Mouse (Mus musculus) T-cell, adult 2 months (primary cell): ENCODE measurements around the gene Wnt16.
A peak's percentile ranks its signal among the peaks of the same experiment; 100 is the strongest.

Experiments used
- DNase-seq: peaks from one replicate; pipeline ENCODE4 v3.0.0; 2022; ENCODE audit warnings: low spot score

The Wnt16 gene

DNA sequence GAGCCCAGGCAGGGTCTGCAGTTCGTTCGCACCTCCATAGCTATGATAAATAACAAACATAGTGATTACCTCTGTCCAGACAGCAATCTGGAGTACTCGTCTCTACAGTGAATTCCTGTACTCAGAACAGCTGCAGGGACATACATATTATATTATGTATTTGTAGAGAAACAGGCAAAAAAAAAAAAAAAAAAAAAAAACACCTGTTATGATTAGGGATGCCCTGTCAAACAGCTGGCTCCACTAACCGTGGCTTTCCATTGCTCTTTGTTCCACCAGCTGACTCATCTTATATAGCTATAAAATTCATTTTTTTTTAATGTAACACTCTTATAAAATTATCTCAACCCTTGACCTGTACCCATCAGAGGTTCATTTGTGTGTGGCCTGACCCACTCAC, 38.3 kb downstream of the Wnt16 start:
- no peak for DNase-seq

DNA sequence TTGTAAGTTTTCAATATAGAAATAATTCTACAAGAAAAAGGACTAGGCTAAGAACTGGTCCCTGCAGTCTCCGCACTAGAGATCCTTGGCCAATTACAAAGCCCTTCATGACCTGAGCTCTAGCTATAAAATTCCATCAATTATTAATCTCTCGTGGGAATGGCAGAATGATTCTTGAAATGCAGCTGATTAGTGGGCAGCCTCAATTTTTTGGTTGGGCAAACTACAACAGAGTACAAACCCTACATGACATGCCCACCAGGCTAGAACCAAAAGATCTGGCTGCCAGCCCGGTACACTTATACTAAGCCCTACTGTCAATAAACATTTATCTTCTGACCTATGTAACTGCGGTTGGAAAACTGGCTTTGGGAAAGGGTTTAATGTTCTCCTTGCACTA, 39.1 kb downstream of the Wnt16 start:
- no peak for DNase-seq

DNA sequence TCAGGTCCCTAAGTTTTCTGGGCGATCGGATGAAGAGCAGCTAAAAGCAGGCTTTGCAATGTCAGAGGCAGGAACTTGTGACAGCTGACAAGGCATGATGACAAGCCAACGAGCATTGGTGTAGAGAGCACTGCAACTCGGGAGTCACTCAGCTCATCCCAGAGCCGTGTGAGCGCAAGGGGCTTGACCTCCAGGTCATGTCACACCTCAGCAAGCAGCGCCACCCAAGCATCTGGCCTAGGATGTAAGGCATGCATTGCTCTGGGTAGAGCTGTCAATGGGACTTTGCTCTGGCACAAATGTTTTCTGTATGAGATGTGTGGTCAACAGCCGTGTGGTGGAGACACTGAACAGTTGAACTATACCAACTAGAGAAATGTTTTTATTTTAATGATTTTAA, 39.9 kb downstream of the Wnt16 start:
- no peak for DNase-seq

DNA sequence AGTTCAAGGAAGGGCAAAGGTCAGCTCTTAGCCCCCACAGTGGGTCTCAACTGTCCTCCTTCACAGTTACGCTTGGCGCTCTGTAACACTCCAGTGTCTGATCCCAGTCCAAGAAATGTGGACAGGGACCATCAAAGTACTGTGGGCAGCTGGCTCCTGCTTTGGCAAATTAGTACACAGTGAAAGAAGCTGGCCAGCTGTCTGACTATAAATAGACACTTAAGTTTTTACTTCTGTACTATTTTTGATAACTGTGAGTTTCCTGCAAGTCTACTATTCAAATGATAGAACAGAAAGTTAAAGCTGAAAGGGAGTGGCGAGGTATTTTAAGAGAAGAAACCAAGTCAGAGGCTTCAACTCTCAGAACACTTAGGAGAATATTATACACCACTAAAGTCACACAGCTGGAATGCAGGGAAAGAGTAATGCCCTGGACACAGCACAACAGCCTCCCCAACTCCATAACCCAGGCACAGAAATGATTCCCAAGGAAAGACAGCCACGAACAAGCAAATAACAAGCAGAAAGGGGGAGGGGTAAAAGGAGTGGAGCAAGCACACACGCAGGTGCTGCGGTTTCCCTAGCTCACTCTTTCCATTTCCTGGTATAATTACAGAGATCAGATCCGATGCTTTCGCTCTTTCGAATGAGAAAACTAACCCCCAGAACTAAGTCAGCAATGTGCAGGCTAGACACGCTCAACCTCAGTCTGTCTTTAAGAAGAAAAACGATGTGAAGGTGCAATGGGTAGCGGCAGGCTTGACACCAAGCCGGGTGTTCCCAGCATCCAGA, 42.3 kb downstream of the Wnt16 start:
- peak; percentile 60 for DNase-seq

DNA sequence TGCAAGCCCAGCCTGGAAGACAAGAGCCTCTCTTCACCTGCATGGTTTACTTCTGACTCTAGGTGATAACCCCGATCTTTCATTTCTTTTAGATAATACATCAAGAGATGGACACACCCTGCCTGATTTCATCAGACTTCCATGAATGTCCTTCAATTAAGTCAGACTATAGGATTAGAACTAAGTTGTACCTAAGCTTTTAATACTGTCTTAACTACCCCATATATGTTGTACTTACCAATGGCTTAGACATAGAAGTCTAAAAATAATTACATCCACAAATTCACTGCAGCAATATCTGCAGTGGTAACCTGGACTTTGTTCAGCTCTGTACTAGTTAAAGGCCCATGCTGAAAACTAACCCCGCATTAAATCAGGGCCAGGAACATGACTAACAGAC, 44.5 kb downstream of the Wnt16 start:
- DNase-seq, result no peak

DNA sequence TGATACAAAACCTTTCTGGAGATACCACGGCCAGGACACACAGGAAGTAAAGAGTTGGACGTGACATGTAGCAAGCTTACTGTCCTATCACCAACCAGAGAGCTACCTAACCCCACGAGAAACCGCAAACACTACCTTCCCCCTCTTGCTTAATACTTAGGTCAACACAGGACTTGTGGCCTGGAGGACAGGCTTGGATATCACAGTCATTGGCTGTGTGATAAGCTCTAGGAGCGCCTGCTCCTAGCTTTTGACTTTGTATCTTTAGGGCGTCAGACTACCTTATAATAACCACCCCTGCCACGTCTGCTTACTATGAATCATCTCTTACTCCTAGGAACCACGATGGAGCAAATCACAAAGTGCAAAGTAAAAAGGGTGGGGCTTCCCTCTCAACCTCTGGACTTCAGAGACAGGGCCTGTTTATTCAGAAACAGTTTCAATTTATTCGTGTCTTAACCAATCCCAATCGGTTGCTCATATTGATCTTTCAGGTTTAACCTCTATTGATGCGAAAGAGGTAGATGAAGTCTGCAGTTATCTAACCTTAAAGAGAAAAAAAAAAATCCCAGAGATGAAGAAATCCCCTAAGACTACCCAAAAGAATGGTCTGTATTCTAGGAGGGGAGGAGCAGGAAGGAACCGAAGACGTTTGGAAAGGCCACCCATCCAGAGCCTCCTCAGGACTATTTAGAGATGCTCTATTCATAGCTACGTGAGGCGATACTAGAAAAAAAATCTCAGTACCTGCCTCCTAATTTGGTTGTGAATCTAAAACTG, 51.9 kb downstream of the Wnt16 start:
- DNase-seq, result no peak

DNA sequence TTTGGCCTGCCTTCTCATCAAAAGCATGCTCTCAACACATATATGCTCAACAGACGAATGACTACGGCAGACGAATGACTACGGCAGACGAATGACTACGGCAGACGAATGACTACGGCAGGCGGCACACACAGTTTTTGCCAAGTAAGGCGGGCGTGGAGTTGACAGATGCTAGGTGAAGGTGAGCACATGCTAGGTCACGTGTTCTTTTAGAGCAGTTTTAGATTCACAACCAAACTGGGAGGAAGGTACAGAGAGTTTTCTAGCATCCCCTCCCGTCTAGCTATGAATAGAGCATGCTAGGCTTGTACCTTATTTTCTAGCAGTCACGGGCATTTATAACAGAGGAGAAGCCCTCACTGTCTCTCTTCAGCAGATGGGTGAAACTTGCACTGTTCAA, 52.8 kb downstream of the Wnt16 start:
- no peak for DNase-seq

DNA sequence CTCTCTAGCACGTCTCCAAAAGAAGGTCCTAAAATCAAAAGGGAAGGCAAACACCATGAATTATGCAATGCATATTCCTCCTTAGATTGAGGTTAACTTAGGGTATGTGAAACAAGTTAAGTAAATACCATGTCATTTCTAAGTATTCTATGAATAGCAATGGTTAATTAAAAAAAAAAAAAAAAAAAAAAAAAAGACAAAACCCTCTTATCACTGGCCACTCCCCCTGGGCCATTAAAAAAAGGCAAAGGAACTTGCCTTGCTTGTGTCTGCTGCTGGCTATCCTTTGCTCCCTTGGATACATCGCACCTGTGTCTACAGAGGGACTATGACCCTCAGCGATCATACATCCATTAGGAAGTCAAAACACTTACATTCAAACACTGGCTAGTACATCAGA, 55.3 kb downstream of the Wnt16 start:
- no peak for DNase-seq

DNA sequence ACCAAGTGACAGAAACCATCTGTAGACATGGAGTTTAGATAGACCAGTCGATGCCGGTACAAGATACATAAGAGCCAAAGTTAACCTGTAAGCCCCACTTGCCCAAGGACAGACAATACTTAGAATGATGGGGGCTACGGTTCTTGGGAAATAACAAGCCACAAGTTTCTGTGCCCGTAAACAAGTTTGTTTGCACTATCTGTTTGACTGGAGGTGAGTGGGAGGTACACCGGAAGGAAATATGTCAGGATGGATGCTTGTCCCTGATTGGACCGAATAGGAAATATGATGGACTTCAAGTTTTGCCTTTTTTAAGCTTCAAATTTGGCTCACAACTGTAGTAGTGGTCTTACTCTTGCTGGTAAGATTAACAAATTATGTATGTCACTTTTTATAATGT, 55.7 kb downstream of the Wnt16 start:
- no peak for DNase-seq

DNA sequence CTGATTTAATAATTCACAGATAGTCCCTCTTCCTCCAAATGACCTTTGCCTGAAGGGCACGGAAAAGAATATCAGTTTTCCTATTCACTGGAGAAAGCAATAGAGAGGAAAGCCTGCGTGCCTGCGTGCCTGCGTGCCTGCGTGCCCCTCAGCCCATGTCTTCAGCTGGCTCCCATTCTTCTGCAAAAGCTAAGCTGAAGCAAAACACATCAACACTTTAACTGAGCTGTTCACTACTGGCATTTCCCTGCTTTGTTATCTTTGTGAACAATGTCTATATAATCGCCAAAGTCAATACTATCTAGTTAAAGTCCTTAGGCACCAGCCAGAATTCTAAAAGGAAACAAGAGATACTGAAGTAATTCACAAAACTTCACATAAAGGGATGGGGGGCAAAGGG, 56.4 kb downstream of the Wnt16 start:
- DNase-seq, result no peak

DNA sequence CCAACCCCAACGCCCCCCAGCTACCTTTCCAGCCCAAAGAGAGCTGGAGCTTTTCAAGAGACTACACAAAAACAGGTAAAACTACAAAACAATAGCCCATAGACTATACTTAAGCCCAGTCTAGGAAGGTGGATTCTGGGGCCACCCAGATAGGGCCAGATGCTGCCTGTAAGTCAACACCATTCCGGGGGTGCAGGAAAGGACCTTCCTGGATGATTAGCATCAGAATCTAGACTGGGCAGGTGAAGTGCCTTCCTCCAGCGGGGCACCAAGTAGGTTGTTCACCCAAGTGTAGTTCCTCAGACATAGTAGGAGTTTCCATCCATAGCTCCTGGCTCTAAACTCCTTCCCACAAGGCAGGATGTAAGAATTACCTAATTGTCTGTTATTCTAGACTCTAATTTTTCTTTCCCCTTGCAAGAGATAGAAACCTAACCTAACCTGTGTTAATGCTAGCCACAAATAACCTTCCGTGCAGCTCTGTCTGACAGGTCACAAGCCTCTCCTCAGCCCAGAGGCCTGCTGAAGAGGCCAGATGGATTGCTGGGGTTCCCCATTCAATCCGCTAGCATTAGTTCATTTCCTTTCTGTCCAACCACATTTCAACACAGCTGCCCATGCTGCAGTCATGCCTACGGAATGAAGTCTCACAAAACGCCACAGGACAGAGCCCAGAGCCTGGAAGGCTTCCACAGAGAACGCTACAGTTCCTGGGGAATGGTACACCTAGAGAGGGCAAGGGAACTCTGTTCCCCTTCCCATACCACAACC, 59.3 kb downstream of the Wnt16 start:
- no peak for DNase-seq
